Mouse (Mus musculus): Measurements from ENCODE around the gene Hmgcl.
"Not testable (repeated sequence)": the region's sequence is repeated elsewhere in the genome, so short reads cannot be mapped to it uniquely, and the experiment has no call there.

The Hmgcl gene

DNA sequence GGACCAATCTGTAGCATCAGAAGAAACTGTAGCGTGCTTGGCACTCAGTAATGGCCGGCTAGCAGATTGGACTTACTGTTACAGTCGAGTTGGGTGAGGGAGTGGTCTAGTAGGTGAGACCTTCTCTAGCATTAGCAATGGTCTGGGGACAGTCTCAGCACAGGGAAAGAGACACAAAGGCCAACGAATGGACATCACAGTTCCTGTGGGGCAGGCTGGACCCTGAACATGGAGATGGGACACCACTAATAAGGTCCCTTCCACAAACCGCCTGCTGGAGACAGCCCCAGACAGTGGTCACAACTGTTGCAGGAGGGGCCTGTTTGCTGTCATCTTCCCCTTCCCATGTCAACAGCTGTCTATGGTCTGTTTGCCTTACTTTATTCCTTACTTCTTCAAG is 15.5 kb downstream of the Hmgcl start:
- DNase-seq (ENCODE audit: low read depth) = no peak

DNA sequence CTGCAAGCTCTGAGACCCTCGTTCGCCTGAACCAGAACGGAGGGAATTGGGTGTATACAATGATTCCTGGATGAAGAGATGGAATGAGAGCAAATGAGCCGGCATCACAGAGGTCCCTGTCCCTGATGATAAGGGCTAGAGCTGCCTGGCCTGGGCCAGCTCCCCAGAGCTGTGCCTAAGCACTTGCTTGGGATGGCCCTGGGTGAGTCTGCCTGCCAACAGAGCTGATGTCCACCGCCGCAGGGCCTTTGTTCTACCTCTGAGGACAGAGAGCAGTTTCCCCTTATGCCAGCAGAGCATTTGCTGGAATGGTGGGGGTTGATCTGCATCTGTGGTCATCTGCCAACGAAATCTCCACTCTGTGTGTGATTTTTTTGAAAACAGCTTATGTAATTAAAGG is 15.9 kb downstream of the Hmgcl start:
- no peak for DNase-seq (ENCODE audit: low read depth)

DNA sequence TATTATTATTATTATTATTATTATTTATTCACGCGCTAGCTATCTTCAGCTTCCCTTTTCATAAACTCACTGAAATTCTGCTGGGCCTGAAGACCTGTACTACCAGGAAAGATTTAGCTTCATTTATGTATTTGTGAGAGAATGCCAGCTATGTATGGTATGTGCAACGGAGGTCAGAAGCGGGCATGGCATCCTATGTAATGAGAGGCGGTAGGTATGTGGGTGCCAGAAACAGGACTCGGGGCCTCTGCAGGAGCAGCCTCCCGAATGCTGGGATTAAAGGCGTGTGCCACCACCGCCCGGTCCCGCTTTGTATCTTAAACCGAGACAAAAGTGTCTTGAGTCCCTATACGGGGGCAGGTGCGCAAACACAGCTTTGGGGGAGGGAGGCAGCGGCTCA is 16.7 kb downstream of the Hmgcl start:
- no peak for DNase-seq (ENCODE audit: low read depth)

- DNase-seq (ENCODE audit: low read depth) = peak; percentile 97
Observed at GRCm38 (mm10) chr4:135963457-135964193, 17.4 kb downstream of the Hmgcl start, which contains the start of gene Gale. TSS of gene Gale (plus strand) at chr4:135963727.

GRCm38 (mm10) chr4:135964426-135964825 is 18.2 kb downstream of the Hmgcl start:
- no peak for DNase-seq (ENCODE audit: low read depth)

- DNase-seq (ENCODE audit: low read depth) = no peak
Observed at GRCm38 (mm10) chr4:135965113-135965512, 18.9 kb downstream of the Hmgcl start.

GRCm38 (mm10) chr4:135966283-135966682 is 20.0 kb downstream of the Hmgcl start:
- no peak for DNase-seq (ENCODE audit: low read depth)

GRCm38 (mm10) chr4:135967086-135967760 is 21.0 kb downstream of the Hmgcl start:
- DNase-seq (ENCODE audit: low read depth) = no peak

DNA sequence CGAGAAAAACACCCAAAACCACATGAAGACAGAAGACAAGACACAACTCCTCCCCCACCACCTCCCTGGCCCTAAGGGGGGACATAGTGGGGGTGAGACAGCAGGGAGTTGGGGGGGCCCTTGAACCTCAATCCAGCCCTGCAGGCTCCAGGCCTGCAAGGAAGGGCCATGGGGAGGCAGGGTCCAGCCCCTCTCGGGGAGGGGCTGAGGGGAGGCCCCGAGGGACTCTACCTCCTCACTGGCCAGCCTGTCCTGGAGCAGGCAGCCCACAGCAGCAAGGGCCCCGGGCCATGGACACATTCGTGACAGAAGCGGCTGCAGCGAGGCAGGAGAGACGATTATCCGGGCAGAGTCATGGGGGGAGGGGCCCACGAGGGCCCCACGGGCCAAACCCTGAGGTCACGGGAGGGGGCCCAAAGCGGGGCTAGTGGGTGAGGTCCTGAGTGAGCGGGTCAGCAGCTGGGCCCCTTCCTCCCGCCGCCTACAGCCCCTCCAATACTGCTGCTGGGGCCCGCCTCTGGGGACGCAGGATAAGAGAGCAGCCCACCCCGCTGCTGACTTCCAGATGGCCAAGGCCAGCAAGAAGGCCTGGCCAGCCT is 22.1 kb downstream of the Hmgcl start:
- no peak for DNase-seq (ENCODE audit: low read depth)

GRCm38 (mm10) chr4:135969070-135969750 is 23.0 kb downstream of the Hmgcl start:
- DNase-seq (ENCODE audit: low read depth) = no peak

GRCm38 (mm10) chr4:135970585-135970984 is 24.3 kb downstream of the Hmgcl start:
- DNase-seq (ENCODE audit: low read depth) = no peak

- no peak for DNase-seq (ENCODE audit: low read depth)
Observed at GRCm38 (mm10) chr4:135971805-135972555, 25.7 kb downstream of the Hmgcl start.

DNA sequence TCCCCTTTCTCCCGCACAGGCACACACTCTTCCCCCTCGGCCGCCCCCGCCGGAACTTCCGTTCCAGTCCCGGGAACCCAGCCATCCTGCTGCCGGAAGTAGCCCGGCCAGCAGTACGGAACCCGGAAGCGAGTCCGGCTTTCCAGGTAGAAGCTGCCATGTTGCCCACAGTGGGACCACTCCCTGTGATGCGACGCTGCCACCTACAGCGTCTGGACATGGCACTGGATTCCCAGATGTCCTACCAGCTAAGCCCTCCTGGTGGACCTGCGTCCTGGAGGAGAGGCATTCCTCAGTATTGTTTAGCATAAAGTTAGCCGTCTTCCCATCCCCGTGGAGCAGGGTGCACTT is 26.3 kb downstream of the Hmgcl start, which contains the start of gene Lypla2:
Gene Lypla2 (minus strand): TSS at position 71 of the 351 bp plus-strand sequence.
- DNase-seq (ENCODE audit: low read depth) = no peak

GRCm38 (mm10) chr4:135972911-135973811 is 26.9 kb downstream of the Hmgcl start:
- no peak for DNase-seq (ENCODE audit: low read depth)

DNA sequence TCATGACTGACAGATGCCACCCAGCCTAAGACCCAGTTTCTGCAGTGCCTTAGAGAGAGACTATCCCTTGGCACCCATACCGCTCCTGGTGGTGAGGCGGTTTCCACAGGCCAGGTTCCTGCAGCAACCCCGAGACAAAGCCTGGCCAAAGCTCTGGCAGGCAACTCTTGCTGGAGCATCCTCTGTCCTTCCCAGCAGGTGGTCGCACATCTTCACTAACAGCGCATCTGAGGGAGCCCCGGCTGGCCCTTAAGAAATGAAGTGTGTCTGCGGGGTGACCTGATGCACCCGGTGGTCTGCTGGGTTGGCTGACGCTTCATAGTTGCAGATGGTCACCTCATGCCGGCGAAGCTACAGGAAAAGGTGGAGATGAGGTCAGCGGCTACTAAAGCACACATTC is 29.9 kb downstream of the Hmgcl start:
- DNase-seq (ENCODE audit: low read depth) = no peak

- DNase-seq (ENCODE audit: low read depth) = not testable (repeated sequence)
Observed at GRCm38 (mm10) chr4:135980223-135980622, 34.0 kb downstream of the Hmgcl start.

DNA sequence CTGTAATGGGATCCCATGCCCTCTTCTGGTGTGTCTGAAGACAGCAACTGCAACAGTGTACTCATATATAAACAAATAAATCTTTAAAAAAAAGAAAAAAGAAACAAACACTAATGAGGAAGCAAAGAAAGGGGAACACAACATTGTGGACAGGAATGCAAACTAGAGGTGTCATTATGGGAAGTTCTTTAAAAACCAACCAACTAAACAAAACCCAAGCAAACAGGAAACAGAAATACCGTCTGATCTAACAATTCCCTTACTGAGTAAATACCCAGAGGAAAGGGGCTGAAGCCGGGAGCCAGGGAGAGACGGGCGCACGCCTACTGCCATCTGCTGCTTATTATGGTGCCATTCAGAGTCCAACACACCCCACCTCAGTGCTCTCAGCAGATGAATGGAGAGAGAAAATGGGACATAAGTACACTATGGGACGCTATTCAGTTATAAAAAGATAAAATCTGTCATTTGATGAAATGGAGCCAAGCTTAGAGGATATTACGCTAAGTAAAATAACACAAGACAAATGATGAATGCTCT is 35.3 kb downstream of the Hmgcl start:
- DNase-seq (ENCODE audit: low read depth) = no peak

DNA sequence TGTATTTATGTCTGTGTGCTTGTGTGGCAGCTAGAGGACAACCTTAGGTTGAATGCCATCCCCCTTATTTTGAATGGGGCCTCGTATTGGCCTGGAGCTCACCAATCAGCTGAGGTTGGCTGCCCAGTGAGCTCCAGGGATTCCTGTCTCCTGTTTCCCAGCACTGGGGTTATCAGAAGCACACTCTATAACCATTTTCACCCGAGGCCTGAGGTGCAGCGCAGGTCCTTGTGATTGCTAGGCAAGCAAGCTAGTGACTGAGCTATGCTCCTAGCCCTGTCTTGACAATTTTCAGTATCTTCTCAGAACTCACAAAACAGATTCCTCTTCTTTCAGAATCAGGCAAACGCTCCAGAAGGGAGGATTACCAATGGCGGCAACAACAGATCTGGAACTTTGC is 38.3 kb downstream of the Hmgcl start:
- no peak for DNase-seq (ENCODE audit: low read depth)

- no peak for DNase-seq (ENCODE audit: low read depth)
Observed at GRCm38 (mm10) chr4:135985193-135985592, 38.9 kb downstream of the Hmgcl start.

DNA sequence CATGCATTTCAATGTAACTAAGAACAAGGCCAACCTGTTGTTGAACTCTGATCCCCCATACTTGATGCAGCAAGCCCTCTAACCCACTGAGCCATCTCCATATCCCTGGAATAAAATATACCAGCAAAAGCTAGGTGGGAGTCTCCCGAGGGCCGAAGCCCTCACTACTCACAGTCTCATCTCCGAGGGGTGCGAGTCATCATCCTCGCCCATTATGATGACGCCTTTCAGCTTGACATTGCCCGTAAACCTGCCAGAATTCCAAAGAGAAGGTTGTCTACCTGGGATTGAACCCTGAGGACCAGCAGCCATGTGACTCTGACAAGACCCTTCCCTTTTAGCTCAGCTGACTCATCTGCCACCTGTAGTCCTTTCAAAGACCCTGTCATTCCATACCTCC is 39.5 kb downstream of the Hmgcl start:
- DNase-seq (ENCODE audit: low read depth) = no peak

Measured in c-Kit-positive CD71-negative TER-119-negative erythroid progenitor cells, embryonic 14.5 days (primary cell).